Mouse (Mus musculus) kidney, adult 9 months (tissue): ENCODE data around the gene Arntl2.
A peak's percentile ranks its signal among the peaks of the same experiment; 100 is the strongest.
"Not testable (repeated sequence)": the region's sequence is repeated elsewhere in the genome, so short reads cannot be mapped to it uniquely, and the experiment has no call there.

Source experiments
- DNase-seq: peaks from one replicate; pipeline ENCODE4 v3.0.0; 2022

Arntl2 gene

DNA sequence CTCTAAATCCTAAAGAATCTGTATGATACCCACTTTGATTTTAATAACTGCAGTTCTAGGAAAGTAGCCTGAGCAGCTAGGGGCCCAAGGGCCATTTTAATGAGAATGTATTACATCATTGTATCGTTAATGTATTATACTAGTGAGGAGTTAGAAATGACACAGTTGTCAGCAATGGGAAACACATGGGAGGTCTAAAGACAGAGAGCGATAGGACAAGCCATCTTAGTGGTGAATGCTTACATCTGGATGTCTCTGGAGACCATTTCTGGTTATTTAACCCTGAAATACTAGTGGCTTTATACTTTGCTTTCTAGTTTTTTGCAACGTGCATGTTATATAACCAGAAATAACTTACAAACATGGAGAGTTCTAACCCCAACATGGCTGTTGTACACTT, 56.1 kb downstream of the Arntl2 start:
- DNase-seq, result no peak

DNA sequence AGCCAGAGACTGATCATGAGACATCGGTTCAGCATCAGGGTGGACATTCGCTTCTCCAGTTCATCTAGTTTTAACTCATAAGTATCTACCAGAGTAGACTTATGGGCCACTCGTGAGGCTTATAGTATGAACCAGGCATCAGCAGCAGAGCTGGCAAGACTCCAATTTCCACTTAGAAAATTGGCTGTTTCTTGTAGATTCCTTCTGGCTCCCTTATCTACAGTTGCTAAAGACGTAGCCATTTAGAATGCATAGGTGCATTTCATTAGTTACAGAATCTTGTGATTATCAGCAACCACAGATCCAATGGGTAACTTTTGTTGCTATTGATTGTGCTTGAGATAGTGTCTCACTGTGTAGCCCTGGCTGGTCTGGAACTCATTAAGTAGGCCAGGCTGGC, 56.9 kb downstream of the Arntl2 start:
- DNase-seq, result no peak

DNA sequence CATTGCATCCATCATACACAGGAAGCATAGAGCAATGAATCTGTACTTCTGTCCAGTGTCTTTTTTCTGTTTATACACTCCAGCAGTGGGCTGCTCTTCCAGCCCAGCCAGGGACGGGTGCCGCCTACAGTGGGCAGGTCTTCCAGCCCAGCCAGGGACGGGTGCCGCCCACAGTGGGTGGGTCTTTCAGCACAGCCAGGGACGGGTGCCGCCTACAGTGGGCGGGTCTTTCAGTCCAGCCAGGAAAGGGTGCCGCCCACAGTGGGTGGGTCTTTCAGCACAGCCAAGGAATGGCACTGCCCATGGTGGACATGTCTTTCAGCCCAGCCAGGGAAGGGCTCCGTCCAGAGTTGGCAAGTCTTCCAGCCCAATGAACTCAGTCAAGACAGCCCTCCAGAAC, 59.3 kb downstream of the Arntl2 start:
- no peak for DNase-seq

GRCm38 (mm10) chr6:146857386-146857785, 61.5 kb downstream of the Arntl2 start:
- no peak for DNase-seq

DNA sequence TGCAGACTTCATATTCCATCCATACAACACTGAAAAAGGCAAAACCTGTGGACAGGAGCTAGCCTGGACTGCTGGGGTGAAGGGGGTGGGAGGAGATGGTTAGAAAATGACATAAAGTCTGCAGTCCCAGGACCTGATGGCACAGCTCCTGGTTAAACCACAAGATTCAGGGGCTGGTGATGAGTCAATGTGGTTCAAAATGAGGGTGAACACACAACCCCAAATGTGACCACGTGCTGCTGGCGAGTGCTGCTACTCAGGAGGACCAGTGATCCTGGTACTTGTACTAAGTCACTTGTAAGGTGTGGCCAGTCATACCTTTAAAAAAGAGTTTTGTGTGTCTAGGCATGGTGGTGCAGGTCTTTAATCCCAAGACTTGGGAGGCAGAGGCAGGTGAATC, 67.3 kb downstream of the Arntl2 start:
- DNase-seq, result no peak

- not testable (repeated sequence) for DNase-seq
Observed at GRCm38 (mm10) chr6:146864370-146864769, 68.5 kb downstream of the Arntl2 start.

GRCm38 (mm10) chr6:146865701-146866100, 69.8 kb downstream of the Arntl2 start:
- DNase-seq, result no peak

GRCm38 (mm10) chr6:146871975-146872374, 76.1 kb downstream of the Arntl2 start:
- DNase-seq, result no peak

- DNase-seq, result no peak
Observed at GRCm38 (mm10) chr6:146874415-146874814, 78.6 kb downstream of the Arntl2 start.

- no peak for DNase-seq
Observed at GRCm38 (mm10) chr6:146876820-146877219, 81.0 kb downstream of the Arntl2 start.

GRCm38 (mm10) chr6:146877425-146878045, 81.7 kb downstream of the Arntl2 start:
- DNase-seq, result no peak

DNA sequence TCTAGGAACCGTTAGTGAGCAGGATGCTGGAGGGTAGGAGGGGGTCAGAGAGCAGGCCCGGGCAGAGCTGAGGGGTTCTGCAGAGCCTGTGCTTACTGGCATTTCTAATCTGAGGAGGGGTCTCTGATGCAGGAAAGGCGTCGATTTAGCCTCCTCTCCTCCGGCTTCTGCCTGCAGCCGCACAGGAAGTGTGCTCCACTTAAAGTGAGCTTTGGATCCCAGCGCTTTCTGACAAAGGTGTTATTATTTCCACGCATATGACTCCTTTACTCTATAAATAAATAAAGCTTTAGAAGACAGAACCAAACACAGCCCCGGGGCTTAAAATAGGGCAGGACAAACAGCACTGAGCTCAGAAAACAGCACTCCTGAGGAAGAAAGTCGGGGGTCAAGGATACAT, 83.1 kb downstream of the Arntl2 start:
- DNase-seq, result no peak

- no peak for DNase-seq
Observed at GRCm38 (mm10) chr6:146879856-146880255, 84.0 kb downstream of the Arntl2 start.

GRCm38 (mm10) chr6:146880296-146880695, 84.4 kb downstream of the Arntl2 start:
- no peak for DNase-seq

DNA sequence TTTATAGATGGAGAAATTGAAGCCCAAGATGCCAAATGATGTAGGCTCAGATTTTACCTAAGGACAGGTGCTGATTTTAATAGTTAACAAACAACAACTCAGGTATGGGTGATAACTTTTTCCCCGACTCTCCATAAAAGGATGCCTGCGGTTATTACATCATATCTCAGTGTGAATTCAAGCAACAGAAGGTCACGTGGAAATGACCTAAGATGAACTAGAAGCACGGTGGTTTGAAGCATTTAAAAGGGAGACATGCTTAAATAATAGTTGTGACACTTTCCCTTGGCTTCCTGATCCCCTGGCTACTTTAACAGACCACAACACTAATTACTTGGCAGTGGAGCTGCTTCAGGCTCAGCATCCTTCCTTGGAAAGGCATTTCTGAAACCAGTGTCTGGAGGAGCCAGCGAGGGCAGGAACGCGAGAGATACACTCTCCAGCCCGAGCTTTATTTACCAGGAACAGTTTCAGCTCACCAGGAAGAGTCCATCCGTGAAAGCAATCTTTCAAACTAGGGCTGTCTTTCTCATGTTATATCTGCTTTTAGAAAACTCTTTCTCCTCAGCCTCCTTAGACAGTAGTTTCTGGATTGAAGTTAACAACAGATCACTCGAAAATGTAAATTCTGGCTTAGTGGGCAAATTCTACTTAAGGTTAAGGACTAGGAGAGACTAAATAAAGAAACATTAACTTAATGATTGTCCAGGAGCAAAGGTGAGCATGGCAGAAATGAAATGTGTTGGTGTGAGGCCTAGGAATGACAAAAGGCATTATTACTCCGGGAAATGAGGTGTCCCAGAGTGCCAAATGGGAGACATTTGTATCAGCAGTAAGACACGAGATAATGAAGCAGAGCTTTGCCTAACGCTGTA, 86.3 kb downstream of the Arntl2 start:
- peak; percentile 66 for DNase-seq
